ENCODE assay signal across 32 mouse cellular contexts in genomic region chrX:71559336-71559735, GRCm38 (mm10).
"Had no signal": no experiment of that assay in that cellular context is flagged by ENCODE, and none has a peak within 500 bp of the region (broad histone marks: within the 10 kb centered on the region; RNA-seq: fewer than 3 reads in every experiment).

No protein-coding gene starts in this region.

- H3K4me2 ChIP-seq: heart, embryonic 12.5 days; heart, embryonic 13.5 days; heart, embryonic 15.5 days; hindbrain, embryonic 12.5 days; hindbrain, embryonic 13.5 days; hindbrain, embryonic 14.5 days; hindbrain, embryonic 15.5 days; intestine, embryonic 15.5 days; kidney, embryonic 15.5 days had no signal

- H3K27me3 ChIP-seq: heart, embryonic 13.5 days; hindbrain, embryonic 12.5 days; hindbrain, embryonic 13.5 days; hindbrain, embryonic 15.5 days; intestine, embryonic 15.5 days; kidney, embryonic 15.5 days had no signal

- H3K9ac ChIP-seq: heart, embryonic 12.5 days; heart, embryonic 13.5 days; heart, embryonic 15.5 days; hindbrain, embryonic 12.5 days; hindbrain, embryonic 13.5 days; hindbrain, embryonic 14.5 days; hindbrain, embryonic 15.5 days; intestine, embryonic 15.5 days; kidney, embryonic 15.5 days had no signal

- H3K4me3 ChIP-seq: heart, embryonic 12.5 days; heart, embryonic 13.5 days; heart, embryonic 15.5 days; hindbrain, embryonic 10.5 days; hindbrain, embryonic 12.5 days; hindbrain, embryonic 13.5 days; hindbrain, embryonic 15.5 days; intestine, embryonic 15.5 days; kidney, embryonic 15.5 days; layer of hippocampus, adult 2 months; left cerebral cortex, adult 2 months had no signal

- H3K27ac ChIP-seq: heart, embryonic 13.5 days; heart, embryonic 15.5 days; hindbrain, embryonic 10.5 days; hindbrain, embryonic 12.5 days; hindbrain, embryonic 13.5 days; hindbrain, embryonic 14.5 days; hindbrain, embryonic 15.5 days; hindbrain, postnatal 0 days; intestine, embryonic 15.5 days; kidney, embryonic 15.5 days; kidney, postnatal 0 days; layer of hippocampus, adult 2 months; left cerebral cortex, adult 2 months had no signal

- H3K36me3 ChIP-seq: heart, embryonic 15.5 days; intestine, embryonic 15.5 days had no signal

- H3K9me3 ChIP-seq: heart, embryonic 13.5 days; heart, embryonic 15.5 days; hindbrain, embryonic 13.5 days; hindbrain, embryonic 15.5 days; intestine, embryonic 15.5 days; kidney, embryonic 15.5 days had no signal

- H3K4me1 ChIP-seq: heart, embryonic 12.5 days; heart, embryonic 13.5 days; heart, embryonic 15.5 days; hindbrain, embryonic 10.5 days; hindbrain, embryonic 12.5 days; hindbrain, embryonic 15.5 days; intestine, embryonic 15.5 days; kidney, embryonic 15.5 days had no signal

- DNase-seq: heart, postnatal 10 days; heart, postnatal 14 days; heart, postnatal 36 days; heart, postnatal 4 days; kidney, adult 11 months; kidney, adult 18-20 months; kidney, adult 2 months; kidney, adult 8-10 months; kidney, adult 9 months; kidney, postnatal 14 days; kidney, postnatal 25 days; kidney, postnatal 36 days; kidney, postnatal 4 days; layer of hippocampus, adult 9-11 months; layer of hippocampus, postnatal 36 days had no signal

- ATAC-seq: hindbrain, embryonic 16.5 days; hindbrain, postnatal 0 days; inflammation-experienced regulatory T-cells, adult 6 months; intestine, embryonic 15.5 days; intestine, postnatal 0 days had no signal
